Mouse (Mus musculus) C2C12 (cell line): ENCODE measurements at regions not wholly inside any gene's neighbourhood (a gene's known extent, or its start where the extent isn't known, plus 50 kb on each side); places are given as distances from the start of the nearest gene placed in this dataset.

ENCODE experiments used
- CEBPB ChIP-seq: IDR thresholded peaks from one replicate; pipeline ENCODE4 v1.6.1; 2011; ENCODE audit warnings: low read depth, mild to moderate bottlenecking, control low read depth, moderate library complexity
- CTCF ChIP-seq: IDR thresholded peaks from one replicate; pipeline ENCODE4 v1.5.1; 2011; ENCODE audit not compliant: control insufficient read depth, insufficient read depth, insufficient read length
- FOSL1 ChIP-seq: IDR thresholded peaks from one replicate; pipeline ENCODE4 v1.8.0; 2011; ENCODE audit warnings: mild to moderate bottlenecking, low read length; ENCODE audit not compliant: poor library complexity, insufficient read depth, severe bottlenecking
- MAX ChIP-seq: IDR thresholded peaks from one replicate; pipeline ENCODE4 v1.6.1; 2011; ENCODE audit warnings: mild to moderate bottlenecking, control low read depth
- MYOD1 ChIP-seq: IDR thresholded peaks from one replicate; pipeline ENCODE4 v1.6.1; 2011; ENCODE audit warnings: low read depth; ENCODE audit not compliant: control insufficient read depth, insufficient read length
- USF1 ChIP-seq: IDR thresholded peaks from one replicate; pipeline ENCODE4 v1.6.1; 2011; ENCODE audit warnings: low read depth, mild to moderate bottlenecking, control low read depth, moderate library complexity

- TF ChIP-seq CTCF (no peak), MYOD1 (no peak), USF1 (no peak), FOSL1 (no peak), MAX (no peak), CEBPB (no peak)
Observed at GRCm38 (mm10) chr11:45265171-45265988, 586.5 kb upstream of the Clint1 start.
